Comparison of ENCODE assay signal across 8 mouse cellular contexts in the genomic region with DNA sequence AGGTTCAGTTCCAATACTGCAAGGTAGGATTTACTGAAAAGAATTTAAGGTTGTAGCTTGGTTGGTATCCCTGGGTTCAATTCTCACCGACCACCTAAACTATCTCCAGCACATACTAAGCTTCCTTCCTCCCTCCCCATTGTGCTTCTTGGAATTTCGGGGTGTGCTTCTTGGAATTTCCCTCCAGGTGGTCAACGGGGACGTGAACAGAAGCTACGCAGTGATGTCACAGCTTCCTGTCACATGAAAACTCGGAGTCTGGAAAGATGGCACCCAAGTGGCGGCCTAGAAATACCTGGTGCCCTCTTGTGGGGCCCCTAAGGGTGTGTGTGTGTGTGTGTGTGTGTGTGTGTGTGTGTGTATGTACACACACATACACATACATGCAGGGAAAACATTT. TPM values are rescaled to one million over a fixed set of nuclear protein-coding genes. Genes with fewer than 3 reads are reported as not detected.
"Had no signal": no experiment of that assay in that cellular context is flagged by ENCODE, and none has a peak within 500 bp of the region (broad histone marks: within the 10 kb centered on the region; RNA-seq: fewer than 3 reads in every experiment).

No protein-coding gene starts in this region.

- H3K4me3 ChIP-seq: left cerebral cortex, adult 2 months; midbrain, embryonic 12.5 days; midbrain, embryonic 15.5 days; neural tube, embryonic 13.5 days had no signal

- H3K27ac ChIP-seq: left cerebral cortex, adult 2 months; liver, embryonic 14.5 days; macrophage; midbrain, embryonic 12.5 days; midbrain, embryonic 15.5 days; neural tube, embryonic 13.5 days had no signal

- DNase-seq: layer of hippocampus, postnatal 36 days had no signal

- H3K27me3 ChIP-seq: midbrain, embryonic 15.5 days; neural tube, embryonic 13.5 days had no signal

- H3K36me3 ChIP-seq: midbrain, embryonic 12.5 days; midbrain, embryonic 15.5 days; neural tube, embryonic 13.5 days had no signal

RNA-seq across cellular contexts. Expression of a gene that starts 1.4 kb away (rescaled TPM):
- polyA plus RNA-seq: liver, adult 2 months; macrophage had no signal
